Mouse (Mus musculus): Measurements from ENCODE around the gene Alk.
"Not testable (repeated sequence)": the region's sequence is repeated elsewhere in the genome, so short reads cannot be mapped to it uniquely, and the experiment has no call there.

Gene Alk

DNA sequence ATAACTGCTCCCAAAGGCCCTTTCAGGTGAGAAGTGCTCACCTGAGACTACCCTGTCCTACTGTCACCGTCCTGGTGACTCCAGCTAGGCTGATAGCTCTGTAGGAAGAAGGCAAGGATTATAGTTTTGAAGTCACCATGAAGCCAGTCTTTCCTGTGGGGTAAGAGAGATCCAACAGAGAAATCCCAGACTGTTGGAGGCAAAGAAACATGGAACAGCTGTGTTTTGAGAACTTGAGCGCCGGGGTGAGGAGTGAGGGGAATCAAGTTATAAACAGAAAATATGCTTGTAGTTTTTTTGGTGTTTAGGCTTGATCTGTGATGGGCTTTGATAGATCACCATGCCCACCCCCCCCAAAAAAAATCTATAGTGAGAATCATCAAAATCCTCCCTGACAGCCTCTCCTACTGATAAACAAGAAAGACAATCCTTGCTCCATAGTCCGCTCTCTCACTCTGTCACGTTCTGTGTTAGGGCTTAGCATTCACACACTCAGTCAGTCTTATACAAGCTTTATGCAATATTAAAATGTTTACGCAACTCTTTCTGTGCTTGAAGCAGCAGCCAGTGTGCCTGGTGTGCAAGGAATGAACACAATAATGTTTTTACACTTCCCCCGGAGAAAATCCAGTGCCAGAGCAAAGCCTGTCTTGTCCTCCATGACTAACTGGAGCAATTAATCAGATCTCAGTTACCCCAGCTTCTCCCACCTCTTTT, 95.6 kb downstream of the Alk start:
- no peak for DNase-seq (ENCODE audit: low read depth, low spot score)
- H3K36me3 ChIP-seq (ENCODE audit: control insufficient read depth, insufficient read depth, low read length, poor library complexity, severe bottlenecking) = no peaks in the 10 kb centered on the region
- H3K27me3 ChIP-seq (ENCODE audit: control insufficient read depth, insufficient read depth, low read length, poor library complexity, severe bottlenecking) = no peaks in the 10 kb centered on the region

DNA sequence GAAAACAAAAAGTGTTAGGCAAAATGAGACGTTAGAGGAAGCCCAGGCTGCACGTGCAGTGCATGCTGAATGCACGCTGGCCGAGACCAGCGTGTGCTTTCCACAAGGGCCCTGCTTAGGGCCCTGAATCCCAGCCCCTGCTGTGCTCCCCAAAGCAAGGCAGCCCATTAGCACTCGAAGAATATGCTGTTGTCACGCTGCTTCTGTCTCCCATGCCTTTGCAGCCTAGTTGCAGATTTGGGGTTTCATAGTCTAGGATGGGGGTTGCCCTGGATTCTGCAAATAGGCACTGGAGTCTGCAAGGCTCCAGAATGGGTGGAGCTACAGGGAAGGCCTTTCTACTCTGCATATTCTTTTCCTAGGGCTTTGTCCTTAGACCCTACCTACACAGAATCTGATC, 99.2 kb downstream of the Alk start:
- DNase-seq (ENCODE audit: low read depth, low spot score) = no peak
- H3K36me3 ChIP-seq (ENCODE audit: control insufficient read depth, insufficient read depth, low read length, poor library complexity, severe bottlenecking) = no peaks in the 10 kb centered on the region
- H3K27me3 ChIP-seq (ENCODE audit: control insufficient read depth, insufficient read depth, low read length, poor library complexity, severe bottlenecking) = no peaks in the 10 kb centered on the region

DNA sequence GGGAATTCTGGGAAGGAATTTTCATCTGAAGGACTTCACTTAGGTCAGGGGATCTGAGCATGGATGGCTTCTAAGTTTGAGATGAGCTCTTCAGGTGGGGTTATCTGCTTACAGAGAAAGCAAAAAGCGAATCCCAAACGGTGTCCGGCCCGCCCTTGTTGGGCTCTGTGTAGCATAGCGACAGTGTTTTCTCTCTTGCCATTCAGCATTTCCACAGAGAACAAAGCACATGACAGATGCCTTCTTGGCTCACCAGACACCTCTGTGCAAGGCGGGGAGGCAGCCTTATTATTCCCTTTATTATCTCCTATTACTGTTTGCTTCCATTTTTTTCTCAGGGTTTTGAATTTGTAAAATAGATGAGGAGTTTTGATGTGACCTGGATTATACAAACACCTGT, 99.8 kb downstream of the Alk start:
- H3K36me3 ChIP-seq (ENCODE audit: control insufficient read depth, insufficient read depth, low read length, poor library complexity, severe bottlenecking) = no peaks in the 10 kb centered on the region
- no peak for DNase-seq (ENCODE audit: low read depth, low spot score)
- no peaks in the 10 kb centered on the region for H3K27me3 ChIP-seq (ENCODE audit: control insufficient read depth, insufficient read depth, low read length, poor library complexity, severe bottlenecking)

DNA sequence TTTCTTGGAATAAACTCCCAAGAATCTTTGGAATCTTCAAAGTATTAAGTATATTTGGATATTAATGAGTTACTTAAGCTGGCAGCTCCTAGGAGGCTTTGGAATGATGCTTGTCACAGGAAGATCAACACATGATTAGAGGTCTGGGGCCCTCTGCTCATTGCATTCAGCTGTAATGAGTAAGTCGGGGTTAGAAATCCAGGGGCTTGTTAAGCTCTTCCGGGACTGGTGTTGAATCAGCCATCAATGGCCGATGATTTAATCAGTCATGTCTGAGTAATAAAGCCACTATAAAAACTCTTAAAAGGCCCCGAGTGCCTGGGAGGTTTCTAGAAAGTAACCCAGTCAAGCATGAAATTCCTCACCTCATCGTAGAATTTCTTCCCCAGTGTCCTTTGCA, 109.0 kb downstream of the Alk start:
- Histone ChIP-seq H3K27me3 (ENCODE audit: control insufficient read depth, insufficient read depth, low read length, poor library complexity, severe bottlenecking) (no peaks in the 10 kb centered on the region), H3K36me3 (ENCODE audit: control insufficient read depth, insufficient read depth, low read length, poor library complexity, severe bottlenecking) (no peaks in the 10 kb centered on the region)
- no peak for DNase-seq (ENCODE audit: low read depth, low spot score)

DNA sequence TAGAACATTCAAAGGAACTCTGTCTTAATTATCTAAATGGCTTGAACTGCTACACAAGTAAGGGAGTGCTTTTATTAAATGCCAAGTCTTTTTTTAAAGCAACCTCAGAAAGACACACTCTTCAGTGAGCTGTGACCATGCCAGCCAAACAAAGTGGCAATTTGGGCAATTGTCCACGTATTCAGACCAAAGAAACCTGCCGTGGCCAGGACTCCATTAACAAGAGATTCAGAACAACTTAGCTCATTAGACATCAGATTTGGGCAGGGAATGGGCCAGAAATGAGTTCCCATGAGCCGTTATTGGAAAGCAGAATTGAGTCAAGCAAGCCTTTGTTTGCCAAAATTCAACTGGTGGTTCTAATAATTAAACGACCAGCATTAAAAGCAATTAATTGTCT, 118.8 kb downstream of the Alk start:
- no peak for DNase-seq (ENCODE audit: low read depth, low spot score)
- H3K36me3 ChIP-seq (ENCODE audit: control insufficient read depth, insufficient read depth, low read length, poor library complexity, severe bottlenecking) = no peaks in the 10 kb centered on the region
- no peaks in the 10 kb centered on the region for H3K27me3 ChIP-seq (ENCODE audit: control insufficient read depth, insufficient read depth, low read length, poor library complexity, severe bottlenecking)

DNA sequence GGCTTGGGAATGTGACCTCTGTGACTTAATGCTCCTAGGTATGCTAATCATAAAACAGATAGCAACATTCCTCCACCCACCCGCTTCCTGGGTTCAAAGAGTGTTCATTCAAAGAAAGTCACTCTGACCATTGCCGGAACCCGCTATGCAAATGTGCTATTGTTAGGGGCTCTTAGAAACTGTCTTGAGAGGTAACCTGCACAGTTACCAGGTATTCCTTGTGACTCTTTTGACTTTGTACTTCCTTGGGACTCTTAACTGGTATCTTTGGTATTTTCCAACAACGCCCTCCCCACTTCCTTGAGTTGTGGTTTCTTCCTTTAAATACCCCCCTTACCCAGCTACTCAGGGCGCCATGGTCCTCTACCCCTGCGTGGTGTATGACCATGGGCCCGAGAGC, 125.2 kb downstream of the Alk start:
- H3K27me3 ChIP-seq (ENCODE audit: control insufficient read depth, insufficient read depth, low read length, poor library complexity, severe bottlenecking); DNase-seq (ENCODE audit: low read depth, low spot score); H3K36me3 ChIP-seq (ENCODE audit: control insufficient read depth, insufficient read depth, low read length, poor library complexity, severe bottlenecking): not testable (repeated sequence)

DNA sequence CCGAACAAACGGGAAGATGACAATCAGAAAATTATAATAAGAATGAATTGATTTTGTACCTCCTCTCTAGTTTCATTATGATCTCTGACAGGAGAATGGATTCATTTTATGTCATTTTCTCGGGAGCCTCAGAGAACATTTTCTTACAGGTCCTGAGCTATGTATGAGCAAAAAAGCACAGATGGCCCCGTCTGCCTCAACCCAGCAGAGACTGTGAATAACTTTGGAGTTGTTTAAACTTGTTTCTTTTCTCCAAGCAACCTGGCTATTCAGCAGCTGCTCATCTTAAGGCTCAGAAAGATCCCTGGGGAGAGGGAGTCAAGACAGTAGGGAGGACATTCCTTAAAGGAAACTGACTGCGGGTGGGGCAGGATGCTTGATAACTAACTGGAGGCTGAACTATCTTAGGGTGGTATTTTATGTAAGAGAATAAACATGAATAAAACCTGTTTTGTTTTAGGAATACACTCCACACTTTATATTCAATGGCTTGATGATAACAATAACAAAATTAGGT, 126.5 kb downstream of the Alk start:
- Histone ChIP-seq H3K36me3 (ENCODE audit: control insufficient read depth, insufficient read depth, low read length, poor library complexity, severe bottlenecking) (no peaks in the 10 kb centered on the region), H3K27me3 (ENCODE audit: control insufficient read depth, insufficient read depth, low read length, poor library complexity, severe bottlenecking) (no peaks in the 10 kb centered on the region)
- DNase-seq (ENCODE audit: low read depth, low spot score) = no peak

DNA sequence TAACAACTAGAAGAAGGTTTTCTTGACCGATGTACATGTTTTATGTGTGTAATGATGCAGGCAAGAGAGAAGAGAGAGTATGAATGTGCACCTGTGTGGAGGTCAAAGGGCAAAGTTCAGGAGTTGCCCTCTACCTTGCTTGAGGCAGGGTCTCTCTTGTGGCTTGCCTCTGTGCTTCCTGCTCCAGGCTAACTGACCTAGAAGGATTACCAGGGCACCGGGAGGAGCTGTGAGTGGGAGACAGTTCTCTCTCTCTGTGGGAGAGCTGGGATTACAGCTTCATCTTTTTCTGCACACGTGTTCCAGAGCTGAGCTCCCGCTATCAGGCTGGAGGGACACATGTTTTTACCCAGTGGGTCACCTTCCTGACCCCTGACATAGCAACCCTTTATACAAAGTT, 127.5 kb downstream of the Alk start:
- Histone ChIP-seq H3K27me3 (ENCODE audit: control insufficient read depth, insufficient read depth, low read length, poor library complexity, severe bottlenecking) (no peaks in the 10 kb centered on the region), H3K36me3 (ENCODE audit: control insufficient read depth, insufficient read depth, low read length, poor library complexity, severe bottlenecking) (no peaks in the 10 kb centered on the region)
- no peak for DNase-seq (ENCODE audit: low read depth, low spot score)

DNA sequence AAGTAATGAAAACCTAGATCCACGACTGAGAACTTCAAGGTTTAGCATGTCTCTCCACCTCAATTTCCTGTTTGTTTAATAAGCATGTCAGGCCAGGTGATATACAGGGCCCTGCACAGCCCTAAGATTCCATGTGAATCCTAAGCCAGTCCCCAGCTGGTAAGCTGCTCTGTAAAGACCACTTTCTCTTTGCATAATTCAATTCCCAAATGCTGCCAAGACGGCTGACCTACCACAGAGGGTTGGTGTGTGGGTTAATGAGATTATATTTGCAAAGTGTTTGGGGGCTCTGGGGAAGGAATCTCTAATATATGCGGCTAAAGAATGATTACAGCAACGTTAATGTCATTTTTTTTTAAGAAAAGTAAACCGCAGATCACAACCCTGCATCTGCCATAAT, 130.3 kb downstream of the Alk start:
- DNase-seq (ENCODE audit: low read depth, low spot score) = no peak
- no peaks in the 10 kb centered on the region for H3K36me3 ChIP-seq (ENCODE audit: control insufficient read depth, insufficient read depth, low read length, poor library complexity, severe bottlenecking)

DNA sequence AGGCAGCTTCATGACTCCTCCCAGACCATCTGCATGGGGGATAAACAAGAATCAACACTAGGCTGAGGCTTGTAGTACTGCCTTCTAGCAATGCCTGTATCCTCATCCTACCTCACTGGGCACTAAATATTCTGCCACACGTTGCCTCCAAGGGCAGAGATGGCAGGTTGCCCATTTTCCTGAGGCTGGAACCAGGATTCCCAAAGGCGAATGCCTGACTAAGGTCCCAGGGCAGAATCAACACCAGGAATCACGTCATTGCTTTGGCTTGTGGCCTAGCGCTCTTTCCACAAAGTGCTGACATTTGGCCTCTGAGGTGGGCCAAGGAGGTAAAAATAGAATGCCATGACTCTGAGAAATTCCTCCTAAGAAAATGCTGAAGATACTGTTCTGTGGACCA, 155.9 kb downstream of the Alk start:
- no peaks in the 10 kb centered on the region for H3K27me3 ChIP-seq (ENCODE audit: control insufficient read depth, insufficient read depth, low read length, poor library complexity, severe bottlenecking)
- no peaks in the 10 kb centered on the region for H3K36me3 ChIP-seq (ENCODE audit: control insufficient read depth, insufficient read depth, low read length, poor library complexity, severe bottlenecking)
- no peak for DNase-seq (ENCODE audit: low read depth, low spot score)

More for the DNA sequence above, 130.3 kb downstream of the Alk start:
- no peaks in the 10 kb centered on the region for H3K27me3 ChIP-seq (ENCODE audit: control insufficient read depth, insufficient read depth, low read length, poor library complexity, severe bottlenecking)

DNA sequence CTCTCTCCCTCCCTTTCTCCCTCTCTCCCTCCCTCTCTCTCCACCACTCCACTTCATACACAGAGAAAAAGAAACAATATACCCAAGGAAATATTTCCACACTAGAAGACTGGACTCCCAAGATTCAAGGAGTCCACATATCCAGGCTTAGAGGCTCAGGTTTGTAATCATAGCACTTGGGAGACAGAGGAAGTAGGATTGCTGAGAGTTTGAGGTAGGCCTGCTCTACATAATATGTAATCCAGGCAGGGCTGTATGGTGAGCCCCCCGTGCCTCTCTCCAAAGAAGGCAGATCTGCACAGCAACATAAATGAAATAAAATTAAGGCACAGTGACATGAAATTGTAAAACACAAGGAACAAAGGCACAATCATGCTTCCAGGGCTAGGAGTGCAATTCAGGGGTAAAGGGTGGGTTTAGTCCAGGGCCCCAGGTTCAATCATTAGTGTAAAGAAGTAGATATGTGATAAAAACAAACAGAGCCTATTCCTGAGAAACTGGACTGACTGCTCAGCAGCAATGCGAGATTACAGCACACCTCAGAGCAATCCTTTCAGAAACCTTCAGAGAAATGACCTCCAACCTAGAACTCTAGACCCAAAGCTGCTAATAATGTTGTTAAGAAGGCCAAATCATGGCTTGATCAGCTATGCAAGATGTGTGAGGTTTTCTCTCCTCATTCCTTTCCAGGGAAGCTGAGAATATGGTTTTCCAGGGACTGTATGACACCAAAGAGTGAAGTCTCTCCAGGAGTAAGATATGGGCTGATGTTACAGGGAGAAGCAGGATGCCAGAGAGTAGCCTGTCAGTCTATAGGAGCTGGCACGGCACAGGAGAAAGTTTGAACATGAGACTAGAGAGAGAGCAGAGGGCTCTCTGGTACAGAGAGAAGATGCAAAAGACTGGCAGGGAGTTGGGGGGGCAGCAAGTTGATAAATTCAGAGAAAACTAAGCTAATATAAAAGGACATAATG, 158.9 kb downstream of the Alk start:
- Histone ChIP-seq H3K36me3 (ENCODE audit: control insufficient read depth, insufficient read depth, low read length, poor library complexity, severe bottlenecking) (no peaks in the 10 kb centered on the region), H3K27me3 (ENCODE audit: control insufficient read depth, insufficient read depth, low read length, poor library complexity, severe bottlenecking) (no peaks in the 10 kb centered on the region)
- no peak for DNase-seq (ENCODE audit: low read depth, low spot score)

DNA sequence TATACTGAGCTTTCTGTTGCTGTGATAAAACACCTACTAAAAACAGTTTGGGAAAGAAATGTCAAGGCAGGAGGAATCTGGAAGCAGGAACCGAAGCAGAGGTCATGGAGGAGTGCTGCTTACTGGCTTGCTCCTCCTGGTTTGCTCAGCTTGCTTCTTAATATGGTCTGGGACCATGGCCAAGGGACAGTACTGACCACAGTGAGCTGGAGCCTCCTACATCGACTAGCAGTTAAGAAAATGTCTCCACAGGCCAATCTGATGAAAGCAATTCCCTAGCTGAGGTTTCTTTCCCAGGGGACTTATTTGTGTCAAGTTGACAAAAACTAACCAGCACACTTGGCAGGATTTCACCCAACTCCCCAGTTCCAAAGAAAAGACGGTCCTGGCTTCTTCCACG, 187.0 kb downstream of the Alk start:
- DNase-seq (ENCODE audit: low read depth, low spot score) = no peak
- Histone ChIP-seq H3K27me3 (ENCODE audit: control insufficient read depth, insufficient read depth, low read length, poor library complexity, severe bottlenecking) (no peaks in the 10 kb centered on the region), H3K36me3 (ENCODE audit: control insufficient read depth, insufficient read depth, low read length, poor library complexity, severe bottlenecking) (no peaks in the 10 kb centered on the region)

DNA sequence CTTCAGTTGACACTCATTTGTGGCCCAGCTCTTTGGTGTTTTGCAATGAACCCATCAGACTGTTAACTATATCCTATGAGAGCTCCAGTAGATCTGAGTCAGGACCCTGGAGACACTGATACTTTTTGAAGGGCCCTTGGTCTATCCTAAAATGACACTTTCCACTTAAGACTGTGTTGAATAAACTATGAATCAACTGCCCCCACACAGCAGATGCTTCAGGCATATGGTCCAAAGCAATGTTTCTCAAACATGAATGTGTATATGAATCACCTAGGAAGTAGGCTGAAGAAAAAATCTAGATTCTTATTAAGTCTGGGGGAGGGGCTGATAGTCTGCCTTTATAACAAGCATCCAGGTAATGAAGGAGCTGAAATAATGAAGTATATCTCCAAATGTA, 189.8 kb downstream of the Alk start:
- Histone ChIP-seq H3K36me3 (ENCODE audit: control insufficient read depth, insufficient read depth, low read length, poor library complexity, severe bottlenecking) (no peaks in the 10 kb centered on the region), H3K27me3 (ENCODE audit: control insufficient read depth, insufficient read depth, low read length, poor library complexity, severe bottlenecking) (no peaks in the 10 kb centered on the region)
- no peak for DNase-seq (ENCODE audit: low read depth, low spot score)

DNA sequence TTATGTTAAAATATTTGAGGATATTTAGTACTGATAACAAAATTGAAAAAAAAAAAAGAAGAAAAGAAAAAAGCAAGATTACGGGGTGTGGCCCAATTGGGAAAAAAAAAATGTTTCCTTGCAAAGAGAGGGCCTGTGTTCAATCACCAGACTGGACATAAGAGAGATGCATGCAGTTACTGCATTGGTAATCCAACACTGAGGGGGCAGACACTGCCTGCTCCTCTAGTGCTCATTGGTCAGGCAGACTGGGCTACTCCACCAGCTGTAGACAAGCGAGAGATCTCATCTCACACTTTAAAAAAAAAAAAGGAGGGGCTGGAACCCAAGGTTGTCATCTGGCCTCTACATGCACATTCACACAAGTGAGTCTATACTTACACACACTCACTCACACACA, 199.6 kb downstream of the Alk start:
- no peaks in the 10 kb centered on the region; the same call in 1 of the 2 replicates for H3K27me3 ChIP-seq (ENCODE audit: control insufficient read depth, insufficient read depth, low read length, poor library complexity, severe bottlenecking)

DNA sequence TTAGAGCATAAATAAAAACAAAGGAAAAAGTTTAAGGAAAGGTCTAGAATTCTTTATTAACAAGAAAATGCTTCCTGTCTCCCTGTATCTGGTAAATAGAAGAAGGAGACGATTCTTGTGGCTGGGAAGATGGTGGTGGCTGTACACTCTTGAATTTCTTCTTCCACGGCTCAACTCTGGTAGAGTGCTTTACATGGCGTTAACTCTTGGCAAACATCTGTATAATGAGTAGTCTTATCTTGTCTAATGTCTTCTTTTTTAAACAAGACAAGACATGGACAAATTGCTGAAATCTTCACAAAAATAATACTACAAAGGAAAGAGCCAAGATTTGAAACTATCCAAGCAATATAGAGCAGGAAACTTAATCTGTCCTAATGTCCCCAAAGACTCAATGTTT, 202.6 kb downstream of the Alk start:
- Histone ChIP-seq H3K36me3 (ENCODE audit: control insufficient read depth, insufficient read depth, low read length, poor library complexity, severe bottlenecking) (no peaks in the 10 kb centered on the region), H3K27me3 (ENCODE audit: control insufficient read depth, insufficient read depth, low read length, poor library complexity, severe bottlenecking) (no peaks in the 10 kb centered on the region; the same call in 1 of the 2 replicates)
- no peak for DNase-seq (ENCODE audit: low read depth, low spot score)

More for the DNA sequence above, 199.6 kb downstream of the Alk start:
- H3K36me3 ChIP-seq (ENCODE audit: control insufficient read depth, insufficient read depth, low read length, poor library complexity, severe bottlenecking) = no peaks in the 10 kb centered on the region
- no peak for DNase-seq (ENCODE audit: low read depth, low spot score)

Data from splenic B cell, adult 2 months (primary cell).